Mouse (Mus musculus): ENCODE data around the gene Arg1.

GRCm38 (mm10) chr10:24869760-24870290 is 57.5 kb downstream of the Arg1 start, which contains the start of gene Med23:
- peak; percentile 67; the same call in 1 of the 2 replicates for TF ChIP-seq POLR2A (IDR thresholded peaks at IDR 0.05; ENCODE audit: borderline replicate concordance, control insufficient read depth, low read depth, low read length)
- TF ChIP-seq CTCF (IDR thresholded peaks at IDR 0.05; ENCODE audit: control insufficient read depth, insufficient read depth, low read length) = peak; percentile 90
